Mouse (Mus musculus): ENCODE results near the gene Tnfsf14. TPM values are rescaled to one million over a fixed set of nuclear protein-coding genes. Genes with fewer than 3 reads are reported as not detected.

The Tnfsf14 gene
- total RNA-seq (2023) = 1.3 TPM

DNA sequence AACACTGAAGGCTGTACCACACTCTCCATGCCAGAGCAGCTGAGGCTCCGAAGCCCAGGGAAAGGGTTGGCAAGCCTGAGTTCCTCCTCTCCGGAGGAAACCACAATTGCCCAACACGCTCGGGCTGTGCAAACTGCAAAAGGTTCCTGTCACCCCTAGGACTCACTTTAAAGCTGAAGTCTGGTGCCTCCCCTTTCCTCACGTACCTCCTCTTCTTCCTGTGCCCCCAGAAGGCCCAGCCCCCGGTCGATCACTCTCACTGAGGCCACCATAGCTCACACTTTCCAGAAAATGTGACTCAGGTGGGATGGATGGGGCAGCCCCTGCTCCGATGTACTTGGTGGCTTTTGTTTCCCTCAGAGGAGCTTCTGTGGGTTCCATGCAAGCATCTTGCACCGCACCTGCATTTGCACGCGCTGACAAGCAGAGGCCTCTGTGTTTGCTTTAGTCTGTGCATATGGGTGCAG is at the start of gene Tnfsf14:
Tnfsf14 (minus strand) TSS at position 137 of the 467 bp plus-strand sequence.

DNA sequence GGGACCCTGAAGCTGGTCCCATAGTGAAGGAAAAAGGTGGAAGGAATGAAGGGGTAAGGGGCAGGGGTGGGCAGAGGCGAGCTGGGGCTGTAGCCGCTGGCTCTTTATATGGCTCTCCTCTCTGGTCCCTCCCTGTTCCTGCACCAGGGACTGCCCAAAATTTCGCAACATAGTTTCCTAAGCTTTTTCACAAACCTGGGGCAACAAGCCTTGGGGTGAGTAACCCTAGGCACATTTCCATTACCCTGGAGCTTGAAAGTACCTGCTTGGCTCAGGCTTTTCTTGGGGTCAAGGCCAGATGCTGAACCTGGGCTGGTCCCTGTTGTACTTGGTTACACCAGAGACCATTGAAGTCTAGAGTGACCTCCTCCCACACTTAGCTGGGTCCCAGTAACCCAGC is 34.0 kb upstream of the Tnfsf14 start, which contains the start of gene C3:
C3 (minus strand) TSS at position 123 of the 400 bp plus-strand sequence.

DNA sequence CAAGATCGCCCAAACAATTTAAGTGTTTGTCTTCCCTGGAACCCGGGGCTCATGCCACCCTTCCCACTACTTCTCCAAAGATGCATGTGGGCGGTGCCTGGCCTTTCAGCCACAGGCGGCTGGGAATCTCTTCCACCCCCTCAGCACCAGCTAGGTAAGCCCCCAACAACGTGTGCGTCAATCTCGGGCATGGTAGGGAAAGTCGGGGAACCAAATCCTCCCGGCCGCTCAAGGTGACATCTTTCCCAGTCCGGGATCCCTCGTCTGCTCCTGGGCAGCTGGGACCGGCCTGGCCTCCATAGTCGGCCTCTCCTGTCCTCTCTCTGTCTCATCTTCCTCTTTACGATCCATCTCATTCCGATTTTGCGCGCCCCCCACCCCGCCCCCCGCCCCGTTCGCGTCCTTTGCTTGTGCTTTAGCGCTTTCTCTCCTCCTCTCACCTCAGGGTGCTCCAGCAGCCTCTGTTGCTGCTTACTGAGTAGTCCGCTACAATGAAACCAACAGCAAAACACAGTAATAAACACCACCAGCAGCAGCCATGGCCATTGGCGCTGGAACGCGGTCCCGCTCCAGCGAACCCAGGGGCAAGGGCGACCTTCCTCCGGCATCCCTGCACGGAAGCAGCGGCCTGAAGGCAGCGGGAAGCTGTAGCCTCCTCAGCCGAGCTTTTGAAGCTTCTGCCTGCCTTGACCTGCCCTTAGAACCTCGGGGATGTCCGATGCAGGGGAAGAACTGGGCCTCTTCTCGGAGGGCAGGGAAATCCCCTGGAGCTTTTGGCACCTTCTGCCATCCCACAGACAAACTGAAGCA is 44.8 kb downstream of the Tnfsf14 start, which contains the start of gene Cd70:
Cd70 (minus strand) TSS at position 784 of the 810 bp plus-strand sequence.

Other genes starting within 250 kb of the Tnfsf14 start
- not detected for gene Acer1, start 212.1 kb downstream of the Tnfsf14 start, total RNA-seq (2023)
- 28.6 TPM for gene Clpp, start 203.9 kb downstream of the Tnfsf14 start, total RNA-seq (2023)
- gene Alkbh7, start 196.8 kb downstream of the Tnfsf14 start, total RNA-seq (2023) = 12.4 TPM
- not detected for gene Pspn, start 194.2 kb downstream of the Tnfsf14 start, total RNA-seq (2023)
- 57.0 TPM for gene Gtf2f1, start 182.9 kb downstream of the Tnfsf14 start, total RNA-seq (2023)
- not detected for gene Gm17949, start 182.7 kb downstream of the Tnfsf14 start, total RNA-seq (2023)
- 127 TPM for gene Khsrp, start 162.7 kb downstream of the Tnfsf14 start, total RNA-seq (2023)
- not detected for gene Slc25a41, start 152.5 kb downstream of the Tnfsf14 start, total RNA-seq (2023)
- gene Crb3, start 135.1 kb downstream of the Tnfsf14 start, total RNA-seq (2023) = 1.9 TPM
- 36.3 TPM for gene Slc25a23, start 134.3 kb downstream of the Tnfsf14 start, total RNA-seq (2023)
- gene Dennd1c, start 115.7 kb downstream of the Tnfsf14 start, total RNA-seq (2023) = 170 TPM
- 2.1 TPM for gene Tubb4a, start 106.4 kb downstream of the Tnfsf14 start, total RNA-seq (2023)
- gene Tnfsf9, start 88.9 kb downstream of the Tnfsf14 start, total RNA-seq (2023) = 2.3 TPM
- gene Cd70, start 44.4 kb downstream of the Tnfsf14 start, total RNA-seq (2023) = not detected
- gene C3, start 34.0 kb upstream of the Tnfsf14 start, total RNA-seq (2023) = 40.1 TPM
- 44.4 TPM for gene Gpr108, start 54.3 kb upstream of the Tnfsf14 start, total RNA-seq (2023)
- 4.5 TPM for gene Trip10, start 55.3 kb upstream of the Tnfsf14 start, total RNA-seq (2023)
- gene Vav1, start 84.9 kb upstream of the Tnfsf14 start, total RNA-seq (2023) = 164 TPM
- 4.0 TPM for gene Adgre1, start 164.5 kb upstream of the Tnfsf14 start, total RNA-seq (2023)

Data from CD4-positive naive resting alpha-beta T cell, adult 57 days (primary cell).